Mouse (Mus musculus) G1E (cell line): ENCODE data around the gene Grip1.

ENCODE experiments used
- CTCF ChIP-seq: IDR thresholded peaks from 2 replicates; pipeline ENCODE4 v1.5.1; 2012; ENCODE audit warnings: low read depth, low read length, inconsistent platforms, mixed read lengths
- GATA1 ChIP-seq: IDR thresholded peaks from 2 replicates; pipeline ENCODE4 v1.6.1; 2012; ENCODE audit warnings: borderline replicate concordance, low read length, inconsistent platforms, mixed read lengths

- TF ChIP-seq CTCF (no peak), GATA1 (no peak)
Observed at GRCm38 (mm10) chr10:119558432-119558831, 104.8 kb downstream of the Grip1 start.
